ENCODE assay signal across 8 mouse cellular contexts in genomic region chrX:94540341-94541201, GRCm38 (mm10). TPM values are rescaled to one million over a fixed set of nuclear protein-coding genes. Genes with fewer than 3 reads are reported as not detected.
DNase-seq lines count a peak whose midpoint lies in the region; ATAC-seq and TF ChIP-seq lines count a peak whose summit lies in the region.

No protein-coding gene starts in this region.

- DNase-seq in 3T3-L1 (ENCODE audit: low read depth, low spot score) (peak; percentile 84), liver (peak; percentile 39)
- DNase-seq in embryo, embryonic 11.5 days (ENCODE audit: low read depth, low spot score): peak; percentile 29
- peak; percentile 59 to 65 for DNase-seq in heart, adult 18-20 months
- peak; percentile 66 for DNase-seq in kidney, adult 2 months
- peak; percentile 3 for DNase-seq in thymus, postnatal 14 days

- peak overlapping the region; percentile 60 for H3K4me2 ChIP-seq in midbrain, embryonic 16.5 days (ENCODE audit: low read length)

- H3K4me1 ChIP-seq in kidney, adult 2 months (ENCODE audit: control insufficient read depth, insufficient read depth, low read length): no peaks in the 10 kb centered on the region
- H3K4me1 ChIP-seq in midbrain, embryonic 16.5 days (ENCODE audit: control insufficient read depth, insufficient read depth, low read length): peaks cover 24% of the 10 kb centered on the region

- TF ChIP-seq CTCF in kidney, adult 2 months (conservative IDR thresholded peaks at IDR 0.05; ENCODE audit: insufficient read depth, insufficient read length, low read depth, low read length): no peak

- peak; percentile 14 for ATAC-seq in activated CD4-positive, CD25-positive, alpha-beta regulatory T cell, adult 4 months
- ATAC-seq in midbrain, embryonic 16.5 days: peak; percentile 11

- no peaks in the 10 kb centered on the region for H3K9me3 ChIP-seq in midbrain, embryonic 16.5 days (replicated peaks; ENCODE audit: control insufficient read depth, low read length, poor library complexity, severe bottlenecking)

- H3K9ac ChIP-seq in midbrain, embryonic 16.5 days (ENCODE audit: low read depth, low read length): peak overlapping the region; percentile 82

- no peak for TF ChIP-seq POLR2A in kidney, adult 2 months (IDR thresholded peaks at IDR 0.05; ENCODE audit: low read depth, low read length)

- H3K36me3 ChIP-seq in kidney, adult 2 months (ENCODE audit: control insufficient read depth, insufficient read depth, low read length): peaks cover 5% of the 10 kb centered on the region
- peaks cover 14% of the 10 kb centered on the region; the same call in 1 of the 2 replicates for H3K36me3 ChIP-seq in midbrain, embryonic 16.5 days (ENCODE audit: control insufficient read depth, insufficient read depth, low read length)

- H3K27me3 ChIP-seq in kidney, adult 2 months (replicated peaks; ENCODE audit: control insufficient read depth, insufficient read depth, low read length): no peaks in the 10 kb centered on the region
- H3K27me3 ChIP-seq in midbrain, embryonic 16.5 days (ENCODE audit: control insufficient read depth, insufficient read depth, low read depth, low read length): no peaks in the 10 kb centered on the region

- no peak overlapping the region for H3K27ac ChIP-seq in kidney, adult 2 months (ENCODE audit: insufficient read depth, low read depth, low read length)
- H3K27ac ChIP-seq in midbrain, embryonic 16.5 days (ENCODE audit: low read length): peak overlapping the region; percentile 89

- peak overlapping the region; percentile 79 for H3K4me3 ChIP-seq in kidney, adult 2 months (ENCODE audit: insufficient read depth, low read depth, low read length)
- peak overlapping the region; percentile 64 for H3K4me3 ChIP-seq in midbrain, embryonic 16.5 days (ENCODE audit: low read depth, low read length)

- 2% methylated on average over 35 of the region's 37 CpGs for WGBS in kidney, adult 2 months
- 22% methylated on average over 31 of the region's 37 CpGs for WGBS in midbrain, embryonic 16.5 days

RNA-seq across cellular contexts. Expression of gene Maged1, which starts 1.4 kb away (rescaled TPM):
- 1 to 10 TPM; 6.9 to 7.7 TPM for polyA plus RNA-seq in activated CD4-positive, CD25-positive, alpha-beta regulatory T cell, adult 4 months (2017; shearing (Covaris generic))
- total RNA-seq in heart, adult 18-20 months (2021): 100 to 1,000 TPM in 1 of 2 experiments, 10 to 100 TPM in 1; 99.6 to 103 TPM
- polyA plus RNA-seq in kidney, adult 2 months (2012; rRNA removed): 137 and 167 TPM in 2 replicates
- 1,073 and 1,116 TPM in 2 replicates for polyA plus RNA-seq in midbrain, embryonic 16.5 days (2015; fragmentation: Nextera tagmentation; extraction: Ambion mirVana)

Comparison
In these comparisons a context has a peak if more than half of its experiments do, and no peak if none do; other contexts are left out.
1. DNase-seq: peak in every context shown above with its lines; median percentile 84 in 3T3-L1; 66 in kidney, adult 2 months; 62 in heart, adult 18-20 months; 39 in liver; 29 in embryo, embryonic 11.5 days; 3 in thymus, postnatal 14 days.
2. RNA of gene Maged1, which starts 1.4 kb away (polyA plus RNA-seq): 1,073 to 1,116 TPM in midbrain, embryonic 16.5 days and 137 to 167 TPM in kidney, adult 2 months; 6.9 to 7.7 TPM in activated CD4-positive, CD25-positive, alpha-beta regulatory T cell, adult 4 months; every median in the first group is over 10 times any median in the second.